ENCODE assay signal across 8 mouse cellular contexts in genomic region chr17:28042299-28042771, GRCm38 (mm10). TPM values are rescaled to one million over a fixed set of nuclear protein-coding genes. Genes with fewer than 3 reads are reported as not detected.
A peak's percentile ranks its signal among the peaks of the same experiment; 100 is the strongest.
DNase-seq lines count a peak whose midpoint lies in the region; ATAC-seq and TF ChIP-seq lines count a peak whose summit lies in the region.

No protein-coding gene starts in this region.

- H3K9me3 ChIP-seq in liver, embryonic 14.5 days (ENCODE audit: control insufficient read depth, low read length), result no peaks in the 10 kb centered on the region
- H3K9me3 ChIP-seq in forebrain, embryonic 10.5 days, result no peaks in the 10 kb centered on the region
- no peaks in the 10 kb centered on the region for H3K9me3 ChIP-seq in stomach, postnatal 0 days (ENCODE audit: control insufficient read depth, low read length)

- H3K27ac ChIP-seq in liver, embryonic 14.5 days, result no peak overlapping the region
- H3K27ac ChIP-seq in forebrain, embryonic 10.5 days, result peak overlapping the region; percentile 82
- H3K27ac ChIP-seq in stomach, postnatal 0 days (replicated peaks), result no peak overlapping the region

- no peak for ATAC-seq in liver, embryonic 14.5 days (ENCODE audit: insufficient read depth)
- peak; percentile 48 for ATAC-seq in stomach, postnatal 0 days (ENCODE audit: low FRiP score, low TSS enrichment)

- no peak overlapping the region for H3K9ac ChIP-seq in liver, embryonic 14.5 days (replicated peaks)
- H3K9ac ChIP-seq in stomach, postnatal 0 days (ENCODE audit: low read length), result no peak overlapping the region

- no peak for DNase-seq in liver, embryonic 14.5 days (ENCODE audit: low read depth in 3 of 3, low spot score in 3 of 3)
- no peak for DNase-seq in liver
- DNase-seq in forebrain, embryonic 10.5 days (ENCODE audit: extremely low spot score, low spot score), result no peak
- DNase-seq in kidney, postnatal 10 days, result peak; percentile 61
- peak; percentile 61 for DNase-seq in lung, postnatal 36 days
- peak; percentile 33 for DNase-seq in stomach, postnatal 0 days (ENCODE audit: low spot score)
- no peak for DNase-seq in thymus, postnatal 0 days (ENCODE audit: low spot score)
- DNase-seq in thymus, postnatal 25 days, result no peak

- TF ChIP-seq EP300 in liver, embryonic 14.5 days (IDR thresholded peaks at IDR 0.05; ENCODE audit: low read depth), result no peak
- TF ChIP-seq EP300 in stomach, postnatal 0 days (optimal IDR thresholded peaks at IDR 0.05), result no peak

- H3K36me3 ChIP-seq in liver, embryonic 14.5 days (replicated peaks; ENCODE audit: control insufficient read depth, insufficient read depth, low read depth), result no peaks in the 10 kb centered on the region
- peaks cover 41% of the 10 kb centered on the region for H3K36me3 ChIP-seq in forebrain, embryonic 10.5 days (replicated peaks)
- peaks cover 26% of the 10 kb centered on the region for H3K36me3 ChIP-seq in stomach, postnatal 0 days (ENCODE audit: control insufficient read depth, insufficient read depth, low read length)

- no peaks in the 10 kb centered on the region for H3K4me1 ChIP-seq in liver, embryonic 14.5 days (replicated peaks; ENCODE audit: control insufficient read depth in 2 of 2, insufficient read depth in 2 of 2, low read length in 1 of 2)
- peaks cover 47% of the 10 kb centered on the region for H3K4me1 ChIP-seq in forebrain, embryonic 10.5 days
- H3K4me1 ChIP-seq in stomach, postnatal 0 days (replicated peaks; ENCODE audit: control insufficient read depth, insufficient read depth), result 0 out of 2 replicates have a peak, but pooled peaks cover 2% of the 10 kb centered on the region

- H3K4me3 ChIP-seq in liver, embryonic 14.5 days (ENCODE audit: insufficient read depth in 1 of 2, low read depth in 2 of 2, low read length in 2 of 2), result no peak overlapping the region
- H3K4me3 ChIP-seq in forebrain, embryonic 10.5 days, result no peak overlapping the region; the same call in 1 of the 2 replicates
- no peak overlapping the region for H3K4me3 ChIP-seq in stomach, postnatal 0 days (ENCODE audit: low read depth, low read length)

- 0 out of 2 replicates have a peak, but pooled peaks have one; percentile 12 for TF ChIP-seq CTCF in liver, embryonic 14.5 days (IDR thresholded peaks at IDR 0.05; ENCODE audit: low read depth)
- peak; percentile 63 for TF ChIP-seq CTCF in stomach, postnatal 0 days (IDR thresholded peaks at IDR 0.05; ENCODE audit: low read depth)

- H3K27me3 ChIP-seq in liver, embryonic 14.5 days (ENCODE audit: control insufficient read depth, insufficient read depth, low read length), result no peaks in the 10 kb centered on the region
- no peaks in the 10 kb centered on the region for H3K27me3 ChIP-seq in forebrain, embryonic 10.5 days (ENCODE audit: poor library complexity, severe bottlenecking)
- no peaks in the 10 kb centered on the region for H3K27me3 ChIP-seq in stomach, postnatal 0 days (ENCODE audit: control insufficient read depth, insufficient read depth, low read length)

- H3K4me2 ChIP-seq in liver, embryonic 14.5 days (ENCODE audit: low read depth), result no peak overlapping the region
- H3K4me2 ChIP-seq in stomach, postnatal 0 days (replicated peaks; ENCODE audit: low read depth), result no peak overlapping the region

- 80% methylated on average over 23 of the region's 23 CpGs for WGBS in liver, embryonic 14.5 days (ENCODE audit: insufficient replicate concordance)
- WGBS in forebrain, embryonic 10.5 days, result 78% methylated on average over 23 of the region's 23 CpGs
- 52% methylated on average over 23 of the region's 23 CpGs for WGBS in stomach, postnatal 0 days

RNA-seq across cellular contexts. Expression of gene Tcp11, which starts 38.1 kb away (rescaled TPM):
- 0.14 and 0.16 TPM in 2 replicates for polyA plus RNA-seq in liver, embryonic 14.5 days (2012; rRNA removed)
- 0.13 TPM in 1 of 2 replicates, not detected in the other for polyA plus RNA-seq in liver, embryonic 14.5 days (2014; fragmentation: Nextera tagmentation; extraction: Ambion mirVana)
- polyA plus RNA-seq in forebrain, embryonic 10.5 days (2016; fragmentation: Nextera tagmentation; extraction: Ambion mirVana), result 0.68 and 0.85 TPM in 2 replicates
- polyA plus RNA-seq in stomach, postnatal 0 days (2015; fragmentation: Nextera tagmentation; extraction: Ambion mirVana), result 1.1 and 1.7 TPM in 2 replicates
- polyA plus RNA-seq in thymus, postnatal 0 days (2015; fragmentation: Nextera tagmentation; extraction: Ambion mirVana), result 1.3 and 2.0 TPM in 2 replicates

Comparison
In these comparisons a context has a peak if more than half of its experiments do, and no peak if none do; other contexts are left out.
1. DNase-seq: peak in kidney, postnatal 10 days (single experiment), lung, postnatal 36 days (single experiment) and stomach, postnatal 0 days (single experiment); none in liver, embryonic 14.5 days (0 of 3), liver (single experiment), forebrain, embryonic 10.5 days (single experiment), thymus, postnatal 0 days (single experiment) and thymus, postnatal 25 days (single experiment).